Mouse (Mus musculus) c-Kit-positive CD71-positive TER-119-negative erythroid progenitor cells, embryonic 14.5 days (primary cell): ENCODE measurements around the gene Zfp942.
A peak's percentile ranks its signal among the peaks of the same experiment; 100 is the strongest.

Source experiments
- DNase-seq: peaks from one replicate; pipeline ENCODE4 v3.0.0-alpha.2; 2013; ENCODE audit warnings: low read depth

Gene Zfp942

GRCm38 (mm10) chr17:21962107-21962907 is at the start of gene Zfp942, which contains the start of gene Zfp943:
Gene Zfp942 (minus strand): TSS chr17:21962464.
Gene Zfp943 (plus strand): TSS chr17:21962552.
- DNase-seq = peak; percentile 44

GRCm38 (mm10) chr17:21963302-21963701 is 1.0 kb upstream of the Zfp942 start:
- DNase-seq = peak; percentile 13

- DNase-seq = peak; percentile 27
These were observed 52.7 kb downstream of the Zfp942 start, which contains the start of gene Zfp995 for GRCm38 (mm10) chr17:21909456-21910052. Gene Zfp995 (minus strand): TSS chr17:21909926.

DNA sequence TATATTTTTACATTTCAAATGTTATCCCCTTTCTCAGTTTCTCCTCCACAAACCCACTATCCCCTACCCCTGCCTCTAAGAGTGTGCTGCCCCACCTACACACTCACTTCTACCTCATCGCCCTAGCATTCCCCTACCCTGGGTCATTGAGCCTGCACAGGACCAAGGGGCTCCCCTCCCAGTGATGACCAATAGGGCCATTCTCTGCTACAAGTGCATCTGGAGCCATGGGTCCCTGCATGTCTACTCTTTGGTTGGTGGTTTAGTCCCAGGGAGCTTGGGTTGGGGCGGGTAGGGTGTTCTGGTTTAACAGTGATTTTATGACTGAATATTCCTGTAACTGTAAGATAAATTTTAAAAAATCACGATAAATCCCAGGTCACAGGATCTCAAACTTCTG is 53.2 kb downstream of the Zfp942 start:
- no peak for DNase-seq
